14 mouse cellular contexts compared by ENCODE assay signal in genomic region chr6:84441721-84442480, GRCm38 (mm10).
"Had no signal": no experiment of that assay in that cellular context is flagged by ENCODE, and none has a peak within 500 bp of the region (broad histone marks: within the 10 kb centered on the region; RNA-seq: fewer than 3 reads in every experiment).

No protein-coding gene starts in this region.

- H3K36me3 ChIP-seq: midbrain, embryonic 10.5 days; neural tube, embryonic 13.5 days had no signal

- H3K9me3 ChIP-seq: midbrain, embryonic 10.5 days; neural tube, embryonic 13.5 days had no signal

- H3K9ac ChIP-seq: lung, embryonic 14.5 days; neural tube, embryonic 13.5 days had no signal

- H3K4me3 ChIP-seq: midbrain, embryonic 10.5 days; neural tube, embryonic 13.5 days had no signal

- H3K27me3 ChIP-seq: neural tube, embryonic 13.5 days had no signal

- H3K4me2 ChIP-seq: liver, embryonic 11.5 days; lung, embryonic 14.5 days; neural tube, embryonic 13.5 days had no signal

- DNase-seq: kidney, adult 18-20 months; kidney, postnatal 14 days; left cerebral cortex, postnatal 4 days; lung, embryonic 14.5 days; lung, postnatal 10 days; lung, postnatal 4 days; retina, postnatal 1 day; right cerebral cortex, postnatal 4 days; spleen, adult 18-20 months; thymus, postnatal 4 days had no signal

- H3K27ac ChIP-seq: midbrain, embryonic 10.5 days; neural tube, embryonic 13.5 days had no signal

- ATAC-seq: midbrain, embryonic 16.5 days had no signal
